Mouse (Mus musculus): ENCODE results near the gene Spata13.
A peak's percentile ranks its signal among the peaks of the same experiment; 100 is the strongest.

Spata13 gene

GRCm38 (mm10) chr14:60711590-60712288 lies 77.9 kb downstream of the Spata13 start:
- DNase-seq (ENCODE audit: extremely low spot score, low spot score): no peak

GRCm38 (mm10) chr14:60712289-60712830 lies 78.6 kb downstream of the Spata13 start:
- no peak for DNase-seq (ENCODE audit: extremely low spot score, low spot score)

- no peak for DNase-seq (ENCODE audit: extremely low spot score, low spot score)
These were observed 81.9 kb downstream of the Spata13 start for GRCm38 (mm10) chr14:60715686-60716085.

- DNase-seq (ENCODE audit: extremely low spot score, low spot score): no peak
These were observed 87.5 kb downstream of the Spata13 start for GRCm38 (mm10) chr14:60721304-60721703.

- DNase-seq (ENCODE audit: extremely low spot score, low spot score): no peak
These were observed 88.1 kb downstream of the Spata13 start for GRCm38 (mm10) chr14:60721938-60722337.

GRCm38 (mm10) chr14:60726091-60726490 lies 92.3 kb downstream of the Spata13 start:
- no peak for DNase-seq (ENCODE audit: extremely low spot score, low spot score)

GRCm38 (mm10) chr14:60727130-60727529 lies 93.3 kb downstream of the Spata13 start:
- no peak for DNase-seq (ENCODE audit: extremely low spot score, low spot score)

- no peak for DNase-seq (ENCODE audit: extremely low spot score, low spot score)
These were observed 98.3 kb downstream of the Spata13 start for GRCm38 (mm10) chr14:60732081-60732480.

- DNase-seq (ENCODE audit: extremely low spot score, low spot score): peak; percentile 26
These were observed 99.0 kb downstream of the Spata13 start for GRCm38 (mm10) chr14:60732787-60733186.

GRCm38 (mm10) chr14:60733706-60734105 lies 99.9 kb downstream of the Spata13 start:
- DNase-seq (ENCODE audit: extremely low spot score, low spot score): no peak

GRCm38 (mm10) chr14:60735206-60735605 lies 101.4 kb downstream of the Spata13 start:
- no peak for DNase-seq (ENCODE audit: extremely low spot score, low spot score)

GRCm38 (mm10) chr14:60735848-60736547 lies 102.2 kb downstream of the Spata13 start:
- no peak for DNase-seq (ENCODE audit: extremely low spot score, low spot score)

GRCm38 (mm10) chr14:60736591-60737192 lies 102.9 kb downstream of the Spata13 start:
- DNase-seq (ENCODE audit: extremely low spot score, low spot score): peak; percentile 32

GRCm38 (mm10) chr14:60737202-60737611 lies 103.4 kb downstream of the Spata13 start:
- DNase-seq (ENCODE audit: extremely low spot score, low spot score): no peak

- no peak for DNase-seq (ENCODE audit: extremely low spot score, low spot score)
These were observed 104.7 kb downstream of the Spata13 start for GRCm38 (mm10) chr14:60738434-60738938.

- no peak for DNase-seq (ENCODE audit: extremely low spot score, low spot score)
These were observed 105.4 kb downstream of the Spata13 start for GRCm38 (mm10) chr14:60739155-60739554.

- DNase-seq (ENCODE audit: extremely low spot score, low spot score): no peak
These were observed 105.8 kb downstream of the Spata13 start for GRCm38 (mm10) chr14:60739616-60740015.

- no peak for DNase-seq (ENCODE audit: extremely low spot score, low spot score)
These were observed 106.7 kb downstream of the Spata13 start for GRCm38 (mm10) chr14:60740507-60740906.

- DNase-seq (ENCODE audit: extremely low spot score, low spot score): no peak
These were observed 107.2 kb downstream of the Spata13 start for GRCm38 (mm10) chr14:60741033-60741432.

- DNase-seq (ENCODE audit: extremely low spot score, low spot score): no peak
These were observed 107.7 kb downstream of the Spata13 start for GRCm38 (mm10) chr14:60741490-60741981.

- DNase-seq (ENCODE audit: extremely low spot score, low spot score): no peak
These were observed 109.9 kb downstream of the Spata13 start for GRCm38 (mm10) chr14:60743681-60744080.

GRCm38 (mm10) chr14:60745201-60745600 lies 111.4 kb downstream of the Spata13 start:
- no peak for DNase-seq (ENCODE audit: extremely low spot score, low spot score)

Measured in neural tube, embryonic 10.5 days (tissue).